Mouse (Mus musculus): Measurements from ENCODE around the gene Cckbr. TPM values are rescaled to one million over a fixed set of nuclear protein-coding genes. Genes with fewer than 3 reads are reported as not detected.

Cckbr gene
- not detected in 2 replicates for polyA plus RNA-seq (2012; rRNA removed)

DNA sequence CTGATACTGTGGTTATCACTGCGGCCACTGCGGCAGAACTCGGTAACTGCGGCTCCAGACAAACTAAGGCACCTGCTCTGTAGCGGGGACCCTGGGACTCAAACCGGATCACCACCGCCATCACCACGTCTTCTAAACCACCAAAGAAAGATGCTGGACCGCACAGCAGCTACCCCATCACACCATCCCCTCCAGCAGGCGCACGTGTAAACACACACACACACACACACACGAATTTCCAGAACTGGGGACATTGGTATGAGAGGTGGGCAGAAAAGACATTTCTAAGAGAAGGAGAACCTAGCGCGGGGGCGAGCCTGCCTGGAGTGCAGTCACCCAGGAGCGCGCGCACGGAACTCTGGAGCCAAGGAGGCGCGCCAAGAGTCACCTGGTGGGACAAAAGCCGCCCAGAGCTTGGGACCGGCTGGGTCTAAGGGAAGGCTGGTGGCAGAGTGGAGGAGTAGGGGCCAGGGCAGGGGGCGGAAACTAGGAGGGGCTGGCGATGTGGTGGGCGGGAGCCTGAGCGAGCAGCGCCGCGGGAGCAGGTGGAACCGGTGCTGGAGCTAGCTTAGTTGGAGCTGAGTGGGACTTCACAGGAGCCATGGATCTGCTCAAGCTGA lies at the start of gene Cckbr:
Gene Cckbr (plus strand): TSS at position 308 of the 620 bp plus-strand sequence.

DNA sequence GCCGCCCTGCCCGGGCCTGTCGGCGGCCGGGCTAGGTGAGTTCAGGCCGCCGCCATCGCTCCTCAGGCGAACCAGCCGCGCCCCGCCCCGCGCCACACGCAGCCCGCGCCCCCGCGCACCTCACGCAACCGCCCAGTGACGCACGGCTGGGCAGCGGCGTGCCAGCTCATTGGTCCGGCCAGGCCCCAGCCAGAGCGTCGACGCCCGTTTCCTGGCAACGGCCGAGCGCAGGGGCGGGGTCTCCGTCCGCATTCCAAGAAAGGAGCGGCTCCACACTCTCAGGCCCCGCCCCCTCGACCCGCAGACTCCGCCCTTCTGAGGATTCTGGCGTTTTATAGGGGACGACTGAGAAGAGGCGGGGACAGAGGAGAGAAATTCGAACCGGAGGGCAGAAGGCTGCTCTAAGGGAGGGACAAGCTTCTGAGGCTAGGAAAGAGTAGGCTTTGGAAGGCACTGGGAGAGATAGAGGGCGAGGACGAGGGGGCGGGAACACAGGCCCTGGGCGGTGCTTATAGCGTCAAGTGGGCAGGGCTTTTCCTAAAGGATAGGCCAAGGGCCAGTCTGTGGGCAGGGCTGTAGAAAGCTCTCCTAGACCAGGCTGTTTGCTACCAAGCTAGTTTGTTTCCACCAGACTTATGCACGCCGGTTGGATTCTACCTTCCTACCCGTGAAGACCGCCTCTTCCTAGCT lies 25.5 kb upstream of the Cckbr start, which contains the start of gene Fam160a2:
Gene Fam160a2 (minus strand): TSS at position 120 of the 690 bp plus-strand sequence.

GRCm38 (mm10) chr7:105404268-105404667 lies 21.3 kb upstream of the Cckbr start, which contains the start of gene Cnga4:
Gene Cnga4 (plus strand): TSS chr7:105404568.

GRCm38 (mm10) chr7:105481505-105482411 lies 56.2 kb downstream of the Cckbr start, which contains the start of gene Cavin3:
Gene Cavin3 (minus strand): TSS chr7:105482300.

Other genes with a start within 250 kb of the Cckbr start
- gene Olfr685, start 239.7 kb upstream of the Cckbr start, polyA plus RNA-seq (2012; rRNA removed): not detected in 2 replicates
- not detected in 2 replicates for gene Olfr686, start 218.2 kb upstream of the Cckbr start, polyA plus RNA-seq (2012; rRNA removed)
- gene Olfr688, start 137.6 kb upstream of the Cckbr start, polyA plus RNA-seq (2012; rRNA removed): not detected in 2 replicates
- not detected in 2 replicates for gene Olfr689, start 114.6 kb upstream of the Cckbr start, polyA plus RNA-seq (2012; rRNA removed)
- gene Olfr690, start 91.6 kb upstream of the Cckbr start, polyA plus RNA-seq (2012; rRNA removed): not detected in 2 replicates
- not detected in 2 replicates for gene Olfr691, start 83.5 kb upstream of the Cckbr start, polyA plus RNA-seq (2012; rRNA removed)
- not detected in 2 replicates for gene Olfr692, start 57.5 kb upstream of the Cckbr start, polyA plus RNA-seq (2012; rRNA removed)
- not detected in 2 replicates for gene Gm5901, start 50.7 kb upstream of the Cckbr start, polyA plus RNA-seq (2012; rRNA removed)
- gene Fam160a2, start 25.7 kb upstream of the Cckbr start, polyA plus RNA-seq (2012; rRNA removed): 7.3 and 9.1 TPM in 2 replicates
- 0.01 and 0.05 TPM in 2 replicates for gene Cnga4, start 21.2 kb upstream of the Cckbr start, polyA plus RNA-seq (2012; rRNA removed)
- 2.6 TPM in 2 replicates for gene Cavin3, start 56.6 kb downstream of the Cckbr start, polyA plus RNA-seq (2012; rRNA removed)
- gene Smpd1, start 128.6 kb downstream of the Cckbr start, polyA plus RNA-seq (2012; rRNA removed): 8.7 and 10.2 TPM in 2 replicates
- 1.7 TPM in 2 replicates for gene Apbb1, start 155.9 kb downstream of the Cckbr start, polyA plus RNA-seq (2012; rRNA removed)
- gene Hpx, start 174.4 kb downstream of the Cckbr start, polyA plus RNA-seq (2012; rRNA removed): 175 and 220 TPM in 2 replicates
- 4.4 and 4.6 TPM in 2 replicates for gene Trim3, start 207.8 kb downstream of the Cckbr start, polyA plus RNA-seq (2012; rRNA removed)
- 58.1 and 59.9 TPM in 2 replicates for gene Timm10b, start 214.3 kb downstream of the Cckbr start, polyA plus RNA-seq (2012; rRNA removed)
- 11.8 and 15.0 TPM in 2 replicates for gene Arfip2, start 214.7 kb downstream of the Cckbr start, polyA plus RNA-seq (2012; rRNA removed)
- gene Gm45799, start 214.8 kb downstream of the Cckbr start, polyA plus RNA-seq (2012; rRNA removed): 61.9 and 66.6 TPM in 2 replicates
- gene Dnhd1, start 225.1 kb downstream of the Cckbr start, polyA plus RNA-seq (2012; rRNA removed): 0.52 and 0.68 TPM in 2 replicates

Data from liver, embryonic 14 days (tissue).